Mouse (Mus musculus): ENCODE data around the gene Sf3b6.
A peak's percentile ranks its signal among the peaks of the same experiment; 100 is the strongest.
"Not testable (repeated sequence)": the region's sequence is repeated elsewhere in the genome, so short reads cannot be mapped to it uniquely, and the experiment has no call there.

The Sf3b6 gene

DNA sequence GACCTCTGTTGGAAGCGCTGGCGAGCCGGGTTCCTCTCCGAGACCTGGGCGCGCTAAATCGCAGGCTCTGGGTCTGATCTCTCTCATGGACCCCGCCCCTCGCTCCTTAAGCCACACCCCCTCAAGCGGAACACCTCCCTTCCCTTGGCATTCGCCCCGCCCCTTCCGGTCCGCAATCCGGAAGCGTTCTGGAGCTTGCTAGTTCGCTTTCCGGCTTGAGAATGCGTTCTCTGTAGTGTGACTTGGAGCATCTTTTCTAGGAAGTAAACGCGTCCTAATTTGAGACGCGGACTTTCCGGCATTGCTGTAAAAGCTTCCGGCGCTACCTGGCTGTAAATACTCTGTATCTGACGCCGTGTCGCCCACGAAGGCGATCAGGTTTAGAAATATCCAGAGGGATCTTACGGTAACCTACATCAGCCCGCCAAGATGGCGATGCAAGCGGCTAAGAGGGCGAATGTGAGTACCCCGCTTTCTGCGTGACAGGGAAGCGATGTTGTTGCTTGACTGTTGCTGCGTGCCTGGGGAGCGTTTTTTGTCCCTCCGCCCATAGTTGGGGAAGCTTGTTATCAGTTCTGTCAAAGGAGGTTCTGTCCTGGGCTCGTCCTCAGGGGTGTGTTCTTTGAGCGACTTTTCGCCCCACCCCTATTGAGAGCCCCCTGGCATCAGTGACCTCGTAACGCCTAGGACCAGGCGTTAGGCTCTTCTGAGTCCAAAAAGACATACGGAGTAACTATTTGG, at the start of gene Sf3b6:
Gene Sf3b6 (plus strand): TSS at position 184 of the 741 bp plus-strand sequence.
- peak; percentile 94 for DNase-seq (ENCODE audit: low read depth, low spot score)

DNA sequence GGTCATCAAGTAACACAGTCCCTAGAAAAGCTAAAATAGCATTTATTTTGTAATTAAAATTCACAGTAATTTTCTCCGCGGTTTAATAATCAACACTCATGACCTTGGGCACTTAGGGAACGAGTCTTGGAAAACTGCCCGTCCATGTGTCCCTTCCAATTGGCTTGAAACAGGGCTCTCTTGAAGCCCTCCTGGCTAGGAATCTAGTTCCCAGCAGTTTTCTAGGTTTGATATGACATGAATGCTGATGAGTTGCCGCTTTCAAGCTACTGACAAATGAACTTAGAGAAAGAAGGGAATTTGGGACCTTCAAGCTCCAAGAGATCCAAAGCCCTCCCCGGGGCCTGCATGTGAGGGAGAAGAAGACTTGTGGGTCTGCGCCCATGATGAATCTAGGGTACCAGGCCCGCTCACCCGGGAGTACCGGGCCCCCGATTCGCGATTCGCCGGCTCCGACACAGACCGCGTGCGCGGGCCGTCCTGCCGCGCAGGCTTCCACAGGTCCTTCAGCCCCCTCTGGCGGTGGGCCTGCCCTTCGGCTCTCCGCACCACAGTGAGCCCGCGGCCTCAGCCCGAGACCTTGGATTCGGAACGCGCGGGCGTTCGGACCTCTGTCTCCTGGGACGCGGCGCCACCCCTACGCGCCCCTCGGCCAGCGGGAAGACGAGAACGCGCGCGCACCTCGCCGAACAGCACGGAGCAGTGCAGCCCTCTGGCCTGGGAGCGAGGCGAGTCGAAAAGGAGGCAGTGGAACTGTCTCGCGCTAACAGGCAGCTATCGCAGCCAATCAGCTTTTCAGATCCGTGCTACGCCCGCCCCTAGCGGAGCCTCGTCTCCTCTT, 48.6 kb upstream of the Sf3b6 start, which contains the start of the genes Pfn4 and Fam228b:
Gene Pfn4 (plus strand): TSS at position 531 of the 841 bp plus-strand sequence.
Gene Fam228b (minus strand): TSS at position 776 of the 841 bp plus-strand sequence.
- DNase-seq (ENCODE audit: low read depth, low spot score), result peak; percentile 80

DNA sequence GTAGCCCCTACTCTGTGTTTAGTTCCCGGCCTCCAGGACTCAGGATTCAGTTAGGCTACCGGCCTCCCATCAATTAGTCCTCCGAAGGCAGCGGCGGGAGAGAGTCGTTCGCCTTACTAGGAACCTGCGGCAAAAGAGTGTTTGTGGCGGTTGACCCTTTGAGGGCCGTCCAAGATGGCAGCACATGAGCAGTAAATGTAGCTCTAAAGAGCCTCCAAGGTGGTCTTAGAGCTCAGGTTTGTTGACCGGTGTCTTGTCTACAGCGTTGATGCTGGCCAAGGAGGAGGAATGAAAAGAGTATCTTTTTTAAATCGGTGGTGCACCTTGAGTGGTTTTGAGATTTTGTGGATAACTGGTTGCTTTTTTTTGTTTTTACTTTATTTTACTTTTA, 48.0 kb upstream of the Sf3b6 start:
- no peak for DNase-seq (ENCODE audit: low read depth, low spot score)

- no peak for DNase-seq (ENCODE audit: low read depth, low spot score)
Observed at GRCm38 (mm10) chr12:4774895-4775587, 42.3 kb upstream of the Sf3b6 start.

DNA sequence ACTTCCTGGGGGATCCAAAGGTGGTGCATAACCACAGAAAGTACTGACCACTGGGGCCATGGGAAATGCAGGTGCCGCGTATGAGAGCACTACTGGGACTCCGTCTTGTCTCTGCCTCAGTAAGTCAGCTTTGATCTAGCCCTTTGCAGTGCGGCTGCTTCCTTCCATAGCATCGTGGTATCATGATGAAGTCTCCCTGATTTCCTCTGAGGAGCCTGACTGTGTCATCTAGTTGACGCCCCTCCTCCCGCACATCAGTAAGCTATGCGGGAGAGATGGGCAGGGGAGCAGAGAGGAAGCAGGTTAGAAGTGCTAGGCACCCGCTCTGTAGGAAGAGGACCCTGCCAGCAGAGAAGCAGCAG, 41.8 kb upstream of the Sf3b6 start:
- DNase-seq (ENCODE audit: low read depth, low spot score), result no peak

- DNase-seq (ENCODE audit: low read depth, low spot score), result no peak
Observed at GRCm38 (mm10) chr12:4777734-4778133, 39.6 kb upstream of the Sf3b6 start.

DNA sequence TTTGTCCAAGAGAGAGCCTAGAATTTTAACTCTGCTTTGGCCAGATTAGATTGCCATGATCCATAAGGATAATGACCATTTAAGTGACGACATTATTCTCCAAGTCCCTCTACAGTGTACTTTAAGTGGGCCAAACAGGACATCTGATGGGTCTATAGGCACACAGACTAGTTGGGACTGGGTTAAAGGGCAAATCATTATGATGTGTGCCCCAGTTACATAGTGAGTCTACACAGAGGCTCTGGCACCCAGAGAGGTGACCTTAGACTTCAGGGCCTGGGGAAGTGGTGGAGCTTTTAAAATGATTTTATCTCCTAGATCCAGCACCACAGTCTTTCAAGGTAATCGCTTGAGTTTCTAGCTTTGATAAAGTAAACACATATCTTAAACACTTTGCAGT, 37.1 kb upstream of the Sf3b6 start:
- no peak for DNase-seq (ENCODE audit: low read depth, low spot score)

- no peak for DNase-seq (ENCODE audit: low read depth, low spot score)
Observed at GRCm38 (mm10) chr12:4781270-4781669, 36.1 kb upstream of the Sf3b6 start.

DNA sequence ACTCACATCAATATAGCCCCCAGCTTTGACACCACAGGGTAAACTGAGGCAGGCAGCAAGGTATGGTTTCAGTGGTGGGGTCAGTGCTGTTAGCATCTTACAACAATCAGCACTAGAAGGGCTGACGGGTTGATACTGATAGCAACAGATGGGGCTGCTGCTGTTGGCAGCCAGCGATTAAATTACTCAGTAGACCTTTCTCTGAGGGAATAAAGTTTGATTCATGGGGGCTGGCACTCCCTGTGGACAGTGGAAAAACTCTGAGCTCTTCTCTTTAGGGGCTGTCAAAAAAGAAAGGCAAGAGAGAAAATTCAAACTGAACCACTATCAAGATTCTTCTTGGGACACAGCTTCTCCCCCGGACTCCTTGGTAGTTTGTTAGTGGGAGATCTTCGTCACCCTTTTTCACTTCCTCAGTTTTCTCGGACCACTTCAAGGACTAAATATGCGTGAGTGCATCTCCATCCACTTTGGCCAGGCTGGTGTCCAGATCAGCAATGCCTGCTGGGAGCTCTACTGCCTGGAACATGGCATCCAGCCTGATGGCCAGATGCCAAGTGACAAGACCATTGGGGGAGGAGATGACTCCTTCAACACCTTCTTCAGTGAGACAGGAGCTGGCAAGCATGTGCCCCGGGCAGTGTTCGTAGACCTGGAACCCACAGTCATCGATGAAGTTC, 35.5 kb upstream of the Sf3b6 start:
- DNase-seq (ENCODE audit: low read depth, low spot score), result not testable (repeated sequence)

DNA sequence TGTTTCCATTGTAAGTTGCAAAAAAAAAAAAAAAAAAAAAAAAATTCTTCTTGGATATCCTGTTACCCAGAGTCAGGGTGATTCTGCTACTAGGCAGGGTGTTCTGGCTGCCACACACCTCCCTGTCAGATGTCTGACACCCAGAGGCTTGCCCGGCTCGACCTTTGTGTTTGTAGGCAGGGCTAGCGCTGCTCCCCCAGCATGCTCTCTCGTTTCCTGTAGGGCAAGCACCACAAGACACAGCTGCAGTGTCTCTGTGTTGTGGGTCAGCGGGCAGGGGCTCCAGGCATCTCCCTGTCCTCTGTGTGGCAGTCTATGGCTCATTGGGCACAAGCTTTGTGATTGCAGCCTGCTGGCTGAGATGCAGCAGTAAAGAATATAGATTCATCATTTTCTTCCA, 33.7 kb upstream of the Sf3b6 start:
- DNase-seq (ENCODE audit: low read depth, low spot score), result no peak

GRCm38 (mm10) chr12:4784466-4784865, 32.9 kb upstream of the Sf3b6 start:
- DNase-seq (ENCODE audit: low read depth, low spot score), result no peak

DNA sequence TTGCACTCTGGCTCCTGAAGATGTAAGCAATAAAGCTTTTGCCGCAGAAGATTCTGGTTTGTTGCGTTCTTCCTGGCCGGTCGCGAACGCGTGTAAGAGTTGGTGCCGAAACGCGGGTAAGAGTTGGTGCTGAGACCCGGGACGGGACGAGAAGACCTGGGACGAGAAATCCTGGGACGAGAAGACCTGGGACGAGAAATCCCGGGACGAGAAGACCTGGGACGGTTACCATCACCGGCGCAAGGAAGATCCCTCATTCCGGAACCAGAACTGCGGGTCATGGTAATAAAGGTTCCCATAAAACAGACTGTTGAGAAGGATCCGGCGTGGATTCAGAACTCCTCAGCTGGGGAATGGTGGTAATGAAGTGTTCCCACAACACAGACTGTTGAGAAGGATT, 29.2 kb upstream of the Sf3b6 start:
- DNase-seq (ENCODE audit: low read depth, low spot score), result not testable (repeated sequence)

- DNase-seq (ENCODE audit: low read depth, low spot score), result no peak
Observed at GRCm38 (mm10) chr12:4793718-4794117, 23.6 kb upstream of the Sf3b6 start.

GRCm38 (mm10) chr12:4797471-4797870, 19.9 kb upstream of the Sf3b6 start:
- DNase-seq (ENCODE audit: low read depth, low spot score), result not testable (repeated sequence)

- DNase-seq (ENCODE audit: low read depth, low spot score), result no peak
Observed at GRCm38 (mm10) chr12:4811036-4811435, 6.3 kb upstream of the Sf3b6 start.

DNA sequence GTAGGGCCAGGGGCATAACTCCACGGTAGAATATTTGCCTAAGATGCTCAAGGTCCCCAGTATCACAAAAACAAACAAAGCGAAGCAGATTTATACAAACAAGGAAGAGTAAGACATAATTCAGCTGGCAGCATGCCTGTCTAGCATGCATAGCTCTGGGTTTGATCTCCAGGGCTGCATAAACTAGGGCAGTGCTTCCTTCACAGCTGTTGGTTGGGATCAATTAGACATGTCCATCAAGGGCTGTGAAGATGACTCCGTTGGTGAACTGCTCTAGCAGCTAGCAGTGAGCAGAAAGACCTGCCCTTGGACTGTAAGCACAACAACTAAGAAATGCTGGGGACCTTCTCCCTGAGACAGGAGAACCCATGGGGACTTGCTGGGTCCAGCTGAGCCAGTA, 5.6 kb upstream of the Sf3b6 start:
- DNase-seq (ENCODE audit: low read depth, low spot score), result no peak

DNA sequence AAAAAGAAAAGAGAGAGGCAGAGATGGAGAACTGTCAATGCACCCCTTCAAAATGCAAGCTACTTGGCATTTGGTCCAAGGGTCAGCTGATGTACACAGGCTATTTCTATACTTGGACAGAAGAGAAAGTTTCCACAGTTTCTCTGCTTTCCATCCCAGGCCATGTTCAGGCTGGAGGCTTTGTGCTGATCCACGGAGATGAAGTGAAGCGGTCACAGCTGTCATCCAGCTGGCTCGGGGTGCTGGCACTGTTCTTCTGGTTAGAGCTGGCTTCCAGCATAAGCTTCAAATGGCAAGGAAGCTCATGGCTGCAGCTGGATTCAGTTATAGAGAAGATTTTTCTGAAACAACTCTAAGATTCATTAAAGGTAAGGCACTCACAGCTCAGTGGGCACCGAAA, 3.7 kb upstream of the Sf3b6 start:
- DNase-seq (ENCODE audit: low read depth, low spot score), result peak; percentile 39

DNA sequence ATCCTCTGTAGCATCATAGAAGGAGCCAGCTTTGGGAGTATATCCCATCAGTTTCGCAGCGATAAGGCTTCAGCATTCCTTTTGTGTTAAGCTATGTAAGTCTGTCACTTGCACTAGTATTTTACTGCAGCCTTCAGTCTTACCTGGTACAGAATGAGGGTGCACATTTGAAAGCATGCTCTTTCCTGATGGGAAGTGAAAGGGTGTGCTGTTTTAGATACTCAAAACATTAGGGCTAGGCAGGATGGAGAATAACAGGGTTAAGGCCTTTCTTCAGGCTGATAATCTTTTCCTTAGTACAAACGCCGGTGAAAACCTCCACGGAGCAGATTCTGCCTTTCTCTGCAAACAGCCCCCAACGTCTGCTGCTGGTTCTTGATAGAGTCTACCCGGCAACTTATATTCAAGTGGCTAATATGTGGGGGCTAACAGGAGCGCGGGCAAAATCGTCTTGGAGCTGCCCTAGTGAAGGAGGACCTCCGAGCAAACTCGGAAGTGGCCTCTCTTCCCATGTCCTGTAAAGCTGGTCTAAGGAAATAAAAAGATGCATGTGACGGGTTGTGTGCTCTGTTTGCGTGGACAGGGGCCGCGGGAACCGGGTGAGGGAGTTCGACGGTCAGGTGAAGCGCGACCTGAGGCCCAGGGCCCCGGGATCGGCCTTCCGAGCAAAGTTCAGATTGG, 524 bp upstream of the Sf3b6 start:
- no peak for DNase-seq (ENCODE audit: low read depth, low spot score)

GRCm38 (mm10) chr12:4827256-4827655, 9.9 kb downstream of the Sf3b6 start:
- no peak for DNase-seq (ENCODE audit: low read depth, low spot score)

DNA sequence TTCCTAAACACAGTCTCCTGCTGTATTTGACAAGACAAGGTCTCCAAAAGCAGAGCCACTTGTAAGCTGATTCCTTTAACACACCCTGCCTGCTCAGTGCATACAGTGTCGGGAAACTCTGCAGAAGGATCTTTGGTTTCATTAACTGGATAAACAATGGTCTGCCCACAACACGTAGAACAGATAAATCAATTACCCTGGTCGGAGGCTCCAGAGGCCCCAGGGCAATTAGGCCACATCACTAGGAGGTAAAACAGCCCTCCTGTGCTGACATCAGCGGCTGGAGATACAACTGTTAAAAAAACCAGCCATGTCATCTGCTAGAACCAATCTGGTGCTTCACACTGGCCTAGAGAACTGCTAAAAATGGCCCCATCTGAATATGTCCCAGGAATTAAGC, 19.6 kb downstream of the Sf3b6 start:
- no peak for DNase-seq (ENCODE audit: low read depth, low spot score)

- DNase-seq (ENCODE audit: low read depth, low spot score), result no peak
Observed at GRCm38 (mm10) chr12:4840010-4840409, 22.7 kb downstream of the Sf3b6 start.
